Mouse (Mus musculus): ENCODE measurements at regions not wholly inside any gene's neighbourhood (a gene's known extent, or its start where the extent isn't known, plus 50 kb on each side); places are given as distances from the start of the nearest gene placed in this dataset.

DNA sequence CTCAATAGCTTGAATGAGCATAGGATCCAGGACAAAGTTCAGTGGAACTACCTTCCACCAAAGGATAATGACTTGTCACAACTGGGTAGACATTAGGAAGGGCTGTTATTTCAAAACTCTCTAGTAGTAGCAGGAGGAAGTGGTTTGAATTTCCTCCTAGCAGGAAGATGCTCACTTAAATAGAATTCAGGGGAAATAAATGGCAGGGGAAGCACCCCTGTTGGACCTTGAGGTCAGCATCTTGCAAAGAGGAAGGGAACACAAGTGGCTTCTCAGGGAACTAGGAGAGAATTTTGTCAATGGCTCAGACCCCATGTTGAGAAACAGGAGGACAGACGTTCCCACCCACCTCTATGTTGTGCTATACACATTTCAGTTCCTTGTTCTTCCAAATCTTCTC, 178.4 kb upstream of the Jun start:
- no peak for DNase-seq (ENCODE audit: low spot score)

DNA sequence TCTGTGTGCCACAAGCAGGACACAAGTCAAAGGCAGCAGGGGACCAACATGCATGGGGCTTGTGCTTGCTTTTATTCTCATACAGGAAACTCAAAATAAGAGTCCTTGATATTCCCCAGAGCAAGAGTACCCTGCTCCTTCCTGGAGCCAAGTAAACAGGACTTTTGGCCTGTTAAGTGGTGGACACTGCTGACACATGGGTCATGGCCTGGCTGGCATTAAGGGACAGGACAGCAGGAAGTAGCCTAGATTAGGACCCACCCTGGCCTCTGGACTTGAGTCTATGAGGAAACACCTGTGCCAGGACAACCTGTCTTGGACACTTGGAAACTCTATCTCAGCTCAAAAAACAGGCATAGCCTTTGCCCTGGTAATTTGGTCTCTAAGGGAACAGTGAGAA, 181.0 kb upstream of the Jun start:
- no peak for DNase-seq (ENCODE audit: low spot score)

DNA sequence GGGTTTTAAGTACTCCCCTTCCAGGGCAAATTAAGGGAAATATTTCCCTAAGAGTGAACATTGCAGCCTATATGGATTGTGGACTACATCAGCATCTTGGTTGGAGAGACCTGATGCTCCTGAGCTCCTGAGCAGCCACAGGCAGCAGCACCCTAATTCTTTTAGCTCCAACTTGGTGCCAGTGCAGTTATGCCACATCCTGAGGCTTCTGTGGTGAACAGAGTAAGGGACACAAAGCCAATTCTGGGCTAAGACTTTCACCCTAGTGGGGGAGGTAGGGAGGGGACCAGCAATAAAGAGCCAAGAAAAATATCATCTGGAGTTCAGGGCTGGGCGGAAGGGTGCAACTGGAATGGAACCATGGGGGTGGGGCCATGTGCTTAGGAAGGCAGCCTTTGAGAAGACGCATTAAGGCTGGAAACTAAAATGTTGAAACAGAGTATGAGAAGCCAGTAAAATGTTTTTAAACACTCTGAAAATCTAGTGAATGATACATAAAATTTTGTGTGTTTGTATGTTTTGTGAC, 182.1 kb upstream of the Jun start:
- DNase-seq (ENCODE audit: low spot score), result no peak

DNA sequence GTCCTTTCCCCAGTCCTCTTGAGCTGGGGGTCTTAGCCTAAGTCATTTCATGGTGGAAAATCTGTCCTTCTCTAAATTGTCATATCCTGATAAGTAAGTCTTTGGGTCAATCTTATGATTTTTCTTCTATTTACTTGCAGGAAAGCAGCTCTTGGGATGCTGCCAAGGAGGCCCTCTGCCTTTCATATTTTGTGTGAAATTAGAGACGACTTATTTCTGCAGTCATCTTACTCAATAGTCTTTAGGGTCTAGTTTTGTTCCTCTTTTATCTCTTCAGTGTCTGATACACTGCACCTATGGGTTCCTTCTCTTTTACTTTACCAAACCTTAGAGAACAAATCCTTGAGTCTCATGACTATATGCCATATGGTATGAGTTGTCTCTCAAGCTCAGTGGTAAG, 196.0 kb upstream of the Jun start:
- DNase-seq (ENCODE audit: low spot score), result no peak

DNA sequence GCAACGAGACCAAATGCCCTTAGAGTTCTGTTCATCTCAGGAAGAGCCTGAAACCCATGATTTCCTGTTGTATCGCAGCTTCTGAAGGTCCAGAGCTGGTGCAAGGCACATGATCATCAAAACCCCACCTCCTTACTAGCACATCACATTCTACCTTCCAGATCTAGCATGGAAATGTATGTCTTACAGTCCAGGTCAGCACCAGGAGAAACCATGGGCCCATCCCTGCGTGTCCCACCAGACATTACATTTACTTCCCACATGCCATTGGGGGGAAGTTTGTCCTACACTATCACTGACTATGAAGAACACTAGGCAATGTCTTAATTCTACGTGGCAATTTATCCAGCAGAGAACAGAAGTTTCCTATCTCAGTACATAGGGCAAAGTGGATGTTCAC, 197.0 kb upstream of the Jun start:
- no peak for DNase-seq (ENCODE audit: low spot score)

DNA sequence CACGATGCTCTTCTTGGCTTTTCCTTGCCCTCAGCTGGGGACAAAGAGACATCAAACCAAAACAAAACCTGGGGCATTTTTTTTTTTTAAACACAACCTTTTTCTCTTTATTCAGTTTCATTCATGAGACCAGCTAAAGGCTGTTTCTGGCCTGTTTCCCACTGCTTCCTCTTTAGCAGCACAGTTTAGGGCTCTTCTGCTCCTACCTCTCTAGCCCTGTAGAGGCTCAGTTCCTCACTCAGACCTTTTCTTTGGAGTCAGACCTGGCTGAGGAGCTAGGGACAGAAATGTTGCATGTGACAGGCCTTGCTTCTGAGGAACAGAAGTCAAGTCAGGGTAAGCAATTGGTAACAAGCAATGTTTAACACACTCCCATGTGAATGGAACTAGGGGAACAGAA, 198.1 kb upstream of the Jun start:
- no peak for DNase-seq (ENCODE audit: low spot score)

DNA sequence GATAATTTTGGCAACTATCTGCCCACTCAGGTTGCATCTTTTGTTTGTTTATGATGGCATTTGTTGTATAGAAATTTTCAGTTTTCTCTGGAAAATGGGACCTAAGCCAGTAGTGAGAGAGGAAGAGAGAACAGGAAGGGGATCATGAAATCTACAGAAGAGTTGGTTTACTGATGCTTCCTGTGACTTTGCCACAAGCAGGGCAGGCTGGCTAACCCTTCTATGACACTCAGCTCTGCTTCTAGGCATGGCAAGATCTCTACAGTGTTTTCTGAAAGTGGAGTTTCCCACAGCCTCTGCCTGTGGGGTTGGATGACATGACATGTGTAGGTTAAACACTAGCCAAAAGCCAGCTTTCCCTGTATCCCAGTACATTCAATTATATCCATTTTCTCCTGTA, 217.7 kb upstream of the Jun start:
- no peak for DNase-seq (ENCODE audit: low spot score)

DNA sequence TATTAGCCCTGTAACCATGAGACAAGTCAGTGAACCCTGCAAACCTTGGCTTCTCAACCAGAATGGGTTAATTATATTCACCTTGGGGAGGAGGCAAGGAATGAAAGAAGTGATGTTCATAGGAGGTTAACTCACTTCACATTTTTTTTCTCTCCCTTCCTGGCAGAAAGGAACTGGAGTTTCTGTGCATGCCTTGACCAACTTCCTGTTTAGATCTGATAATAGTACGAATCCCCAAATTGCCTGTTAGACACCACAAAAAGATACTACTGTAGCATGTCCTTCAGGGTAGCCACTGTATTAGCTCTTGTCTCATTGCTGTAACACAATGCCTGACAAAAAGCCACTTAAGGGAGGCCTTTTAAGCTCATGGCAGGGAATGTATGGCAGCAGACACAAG, 218.4 kb upstream of the Jun start:
- DNase-seq (ENCODE audit: low spot score), result no peak

DNA sequence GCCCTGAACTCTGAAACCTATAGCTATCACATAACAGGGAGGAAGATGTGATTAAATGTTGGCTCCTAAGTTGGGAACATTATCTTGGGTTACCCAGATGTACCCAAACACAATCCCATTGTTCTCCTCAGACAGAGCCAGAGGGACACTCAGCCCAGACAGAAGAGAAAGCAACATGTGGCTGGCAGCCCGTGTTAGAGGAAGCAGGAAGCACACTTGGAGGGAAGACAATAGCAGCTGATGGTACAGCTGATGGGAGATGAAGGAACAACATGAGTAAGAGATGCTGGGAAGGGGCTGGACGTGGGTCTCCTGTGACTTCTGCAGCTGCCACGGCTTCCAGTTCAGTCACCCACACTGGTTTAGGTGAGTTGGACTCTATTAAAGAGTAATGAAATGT, 224.2 kb upstream of the Jun start:
- no peak for DNase-seq (ENCODE audit: low spot score)

DNA sequence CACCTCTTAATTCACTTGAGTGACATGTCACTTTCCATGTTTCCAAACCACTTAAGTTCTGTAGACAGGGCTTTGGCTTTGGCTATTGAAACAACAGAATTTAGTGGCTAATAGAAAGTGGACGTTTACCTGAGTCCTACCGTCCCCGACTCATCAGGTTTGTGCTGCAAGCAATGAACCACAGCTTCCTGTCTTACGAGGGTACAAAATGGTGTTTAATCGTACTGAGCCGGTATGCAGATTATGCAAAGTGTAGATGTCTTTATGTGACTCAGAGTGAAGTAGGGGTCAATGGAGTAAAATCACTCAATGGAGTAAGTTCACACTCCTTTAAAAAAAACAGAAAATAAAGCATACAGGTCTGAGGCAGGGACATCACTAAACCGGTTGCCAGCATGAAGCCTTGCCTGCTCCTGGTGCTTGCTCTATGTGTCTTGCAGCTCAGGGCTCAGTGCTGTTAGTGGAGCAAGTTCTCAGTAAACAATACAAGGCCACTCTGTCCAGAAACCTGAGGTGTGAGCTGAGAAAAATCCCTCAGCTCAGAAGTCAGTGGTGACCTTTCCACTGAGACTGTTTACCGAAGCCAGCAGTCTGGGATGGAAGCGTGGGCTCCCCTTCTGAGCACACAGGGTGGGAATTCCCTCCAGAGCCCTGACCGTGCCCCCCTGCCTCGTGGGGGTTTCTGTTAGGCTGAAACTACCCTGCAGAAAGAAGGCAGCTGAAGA, 226.1 kb upstream of the Jun start:
- DNase-seq (ENCODE audit: low spot score), result no peak

DNA sequence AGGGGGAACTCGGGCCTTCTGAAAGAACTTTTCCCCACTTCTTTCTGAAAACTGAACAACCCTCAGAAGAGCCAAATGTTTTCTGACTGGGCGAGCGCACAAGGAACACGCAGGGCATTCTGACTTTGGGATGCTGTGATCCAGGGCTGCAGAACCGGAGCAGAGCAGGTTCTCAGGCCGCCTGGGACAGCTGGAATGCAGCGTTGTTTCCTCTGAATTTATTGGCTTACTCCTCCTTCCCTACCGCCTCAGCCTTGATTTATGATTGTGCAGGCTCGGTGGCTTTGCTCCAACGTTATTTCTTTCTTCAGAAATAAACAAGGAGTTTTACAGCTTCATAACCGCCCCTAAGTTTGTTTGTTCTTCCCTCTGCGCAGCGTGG, 226.7 kb upstream of the Jun start:
- DNase-seq (ENCODE audit: low spot score), result no peak

DNA sequence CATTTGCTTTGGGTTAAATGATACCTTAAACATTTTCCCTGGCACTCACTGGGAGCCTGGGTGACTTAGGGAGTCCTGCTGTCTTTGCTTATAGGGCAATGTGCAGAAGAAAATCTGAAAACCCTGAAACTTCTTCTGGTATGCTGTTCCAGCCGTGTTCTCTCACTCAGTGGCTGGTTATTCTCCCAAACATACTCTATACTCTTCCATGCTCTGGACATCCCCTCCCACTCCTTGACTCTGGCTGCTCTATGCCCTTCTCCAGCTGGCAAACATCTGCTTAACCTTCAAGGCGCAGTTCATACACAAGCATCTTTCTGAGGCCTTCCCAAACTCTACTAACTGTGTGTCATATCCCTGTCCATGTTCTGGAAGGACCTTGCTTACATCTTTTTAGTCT, 227.2 kb upstream of the Jun start:
- DNase-seq (ENCODE audit: low spot score), result no peak

DNA sequence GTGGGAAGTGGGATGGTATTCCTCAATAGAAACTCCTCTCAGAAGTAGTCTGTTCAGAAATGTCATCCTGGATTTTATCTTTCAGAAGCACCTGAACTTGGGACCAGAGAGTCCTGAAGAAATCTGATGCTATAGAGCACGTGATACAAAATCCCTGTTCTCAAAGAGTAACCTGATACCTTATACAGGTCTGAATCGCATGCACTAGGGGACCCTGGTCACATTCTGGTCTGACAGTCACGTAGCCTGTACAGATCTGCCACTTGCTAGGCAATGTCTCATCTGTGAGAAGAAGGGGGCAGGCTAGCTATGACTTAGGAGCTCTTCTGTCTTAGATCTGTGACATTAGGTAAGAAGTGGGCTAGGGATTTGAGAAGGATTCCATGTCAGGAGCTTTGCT, 230.1 kb upstream of the Jun start:
- no peak for DNase-seq (ENCODE audit: low spot score)

DNA sequence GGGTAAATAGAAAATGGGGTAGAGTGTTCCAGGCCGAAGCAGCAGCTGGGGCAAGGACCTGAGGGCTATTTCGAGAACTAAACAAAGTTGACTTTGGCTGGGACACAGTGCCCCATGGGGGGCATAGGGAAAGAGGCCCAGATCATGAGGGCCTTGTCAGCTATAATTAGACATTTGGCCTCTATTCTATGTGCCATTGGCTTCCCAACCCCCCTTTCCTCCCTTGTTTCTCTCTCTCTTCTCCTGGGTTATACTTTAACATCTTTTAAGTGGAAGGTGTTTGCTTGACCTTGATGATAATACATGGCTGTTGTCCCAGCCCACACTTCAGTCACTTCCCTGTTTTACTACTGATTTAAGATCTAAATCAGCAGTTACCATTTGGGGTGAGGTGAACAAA, 231.8 kb upstream of the Jun start:
- no peak for DNase-seq (ENCODE audit: low spot score)

DNA sequence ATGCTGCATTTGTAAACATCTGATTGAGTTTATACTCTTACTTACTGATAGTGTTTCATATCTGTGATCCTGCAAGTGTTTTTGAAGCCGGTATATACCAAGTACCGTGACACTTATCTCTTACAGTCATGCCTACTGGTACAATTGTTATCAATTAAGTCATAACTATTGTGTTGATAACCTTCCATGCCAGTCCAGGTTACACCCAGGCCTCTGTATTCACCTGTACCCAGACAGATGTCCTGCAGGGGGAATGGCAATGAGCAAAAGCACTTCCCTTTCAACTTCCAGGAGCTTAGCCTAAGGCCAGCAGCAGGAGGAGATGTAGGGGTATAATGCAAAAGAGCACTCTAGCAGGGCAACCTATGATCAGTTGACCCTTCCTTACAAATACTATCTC, 232.2 kb upstream of the Jun start:
- DNase-seq (ENCODE audit: low spot score), result no peak

DNA sequence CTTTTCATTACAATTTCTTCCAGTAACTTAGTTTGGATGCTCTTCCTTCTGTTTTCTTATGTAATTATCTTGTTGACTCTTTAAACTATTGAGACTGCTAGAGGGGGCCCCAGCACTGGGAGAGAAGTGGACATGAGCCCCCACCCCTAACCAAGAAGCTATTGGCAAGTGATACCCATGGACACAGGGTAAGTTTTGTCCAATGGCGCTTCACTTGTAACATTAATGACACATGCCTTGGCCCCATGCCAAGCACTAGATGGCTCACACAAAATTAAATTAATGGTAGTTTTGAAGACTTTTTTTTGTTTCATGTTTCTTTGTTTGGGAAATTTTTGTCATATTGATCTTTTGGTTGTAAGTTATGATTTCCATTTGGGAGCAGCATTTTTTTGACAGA, 232.7 kb upstream of the Jun start:
- DNase-seq (ENCODE audit: low spot score), result peak; percentile 9

DNA sequence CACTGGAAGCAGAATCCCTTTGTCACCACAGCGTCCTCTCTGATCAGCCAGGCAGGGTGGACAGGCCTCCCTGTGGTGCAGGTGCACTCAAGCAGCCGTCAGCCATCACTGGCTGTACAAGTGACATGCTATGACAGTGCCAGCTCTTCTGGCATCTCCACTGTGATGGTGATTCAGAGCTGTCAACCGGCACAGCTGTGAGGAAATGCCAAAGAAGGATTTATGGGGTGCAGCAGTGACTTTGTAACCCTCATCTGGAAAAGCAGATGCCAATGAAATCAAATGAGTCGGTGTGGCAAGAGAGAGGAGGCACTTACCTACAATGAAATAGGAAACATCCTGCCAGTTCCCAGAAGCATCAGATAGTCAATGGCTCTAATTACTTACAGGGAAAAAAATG, 238.3 kb upstream of the Jun start:
- no peak for DNase-seq (ENCODE audit: low spot score)

DNA sequence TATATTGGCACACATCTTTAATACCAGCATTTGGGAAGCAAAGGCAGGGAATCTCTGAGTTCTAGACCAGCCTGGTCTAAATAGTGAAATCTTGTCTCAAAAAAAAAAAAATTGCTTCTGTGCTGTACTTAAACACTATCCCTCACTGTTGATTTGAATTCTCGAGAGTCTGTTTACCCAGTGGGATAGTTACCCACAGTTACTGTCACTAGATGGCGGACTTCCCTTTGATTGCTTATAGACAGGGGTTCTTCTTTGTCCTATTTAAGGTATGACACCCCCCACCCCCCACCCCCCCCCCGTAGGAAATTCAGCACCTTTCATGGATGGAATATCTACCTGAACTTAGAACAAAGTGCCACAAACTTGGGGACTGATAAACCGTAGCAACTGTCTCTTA, 242.1 kb upstream of the Jun start:
- no peak for DNase-seq (ENCODE audit: low spot score)

DNA sequence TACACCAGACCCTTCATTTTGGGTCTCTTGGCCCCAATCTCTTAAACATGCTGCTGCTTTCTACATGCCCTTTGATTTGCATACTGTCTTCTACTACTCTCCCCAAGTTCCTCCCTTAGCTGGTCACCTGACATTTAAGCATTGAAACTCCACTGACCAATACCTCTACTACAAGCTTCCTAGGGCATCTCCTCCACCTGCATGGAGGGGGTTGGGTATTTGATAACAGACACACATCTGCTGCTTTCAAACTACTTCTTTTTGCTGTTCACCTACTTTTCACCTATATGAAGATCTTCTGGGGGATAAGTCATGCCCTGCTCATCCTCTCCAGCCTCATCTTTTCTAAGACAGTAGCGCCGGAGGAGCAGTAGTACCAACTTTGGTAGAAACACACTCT, 249.9 kb upstream of the Jun start:
- DNase-seq (ENCODE audit: low spot score), result no peak

DNA sequence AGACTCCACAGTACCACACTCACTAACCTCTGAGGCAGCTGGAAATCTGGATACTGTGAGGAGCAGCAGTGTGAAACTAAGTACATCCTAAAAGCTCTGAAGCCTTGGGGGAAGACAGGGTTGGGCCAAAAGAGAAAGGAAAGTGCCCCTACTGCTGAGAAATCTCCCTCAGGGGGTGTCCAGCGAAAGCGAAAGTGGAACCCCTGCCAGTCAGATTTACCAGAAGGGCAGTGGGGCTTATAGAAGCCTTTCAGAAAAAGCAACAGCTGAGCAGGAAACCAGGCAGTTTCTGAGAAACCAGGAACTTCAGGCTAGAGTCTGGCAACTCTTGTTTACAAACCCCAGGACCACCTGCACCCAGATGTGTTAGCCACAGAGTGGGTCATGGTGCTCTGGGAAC, 251.3 kb upstream of the Jun start:
- no peak for DNase-seq (ENCODE audit: low spot score)

DNA sequence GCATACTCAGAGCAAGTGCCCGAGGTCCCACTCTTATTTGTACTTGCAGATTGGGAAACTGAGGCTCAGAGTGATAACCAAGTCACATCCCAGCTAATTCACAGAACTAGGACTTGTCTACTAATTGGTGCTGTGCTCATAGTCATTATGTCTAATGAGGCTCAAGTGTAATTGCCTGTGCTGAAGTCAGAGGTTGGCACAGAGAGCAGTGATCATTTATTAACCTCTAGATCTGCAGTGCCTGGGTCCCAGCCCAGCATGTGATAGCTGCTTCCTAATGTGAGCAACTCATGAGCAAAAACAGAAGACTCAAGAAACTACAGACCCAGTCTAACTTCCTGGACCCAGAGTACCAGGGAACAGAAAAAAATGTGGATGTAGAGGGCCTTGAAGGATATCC, 252.0 kb upstream of the Jun start:
- DNase-seq (ENCODE audit: low spot score), result no peak

DNA sequence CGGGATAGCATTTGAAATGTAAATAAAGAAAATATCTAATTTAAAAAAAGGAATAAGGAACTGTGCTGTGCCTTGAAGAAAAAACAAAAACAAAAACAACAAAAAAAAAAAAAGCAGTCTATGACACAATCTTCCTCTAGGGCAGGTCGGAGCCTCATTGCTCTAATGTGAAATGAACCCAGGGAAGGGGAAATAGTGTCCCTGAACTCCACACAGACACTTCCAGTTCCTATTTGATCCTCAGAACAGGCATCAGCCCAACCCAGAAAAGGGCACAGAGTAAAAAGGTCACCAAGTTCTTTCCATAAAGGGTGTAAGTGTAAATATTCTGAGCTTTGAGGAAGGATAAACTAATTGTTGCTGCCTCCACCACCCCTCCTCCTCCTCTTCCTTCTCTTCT, 250.2 kb upstream of the Fggy start:
- DNase-seq (ENCODE audit: low spot score), result no peak

DNA sequence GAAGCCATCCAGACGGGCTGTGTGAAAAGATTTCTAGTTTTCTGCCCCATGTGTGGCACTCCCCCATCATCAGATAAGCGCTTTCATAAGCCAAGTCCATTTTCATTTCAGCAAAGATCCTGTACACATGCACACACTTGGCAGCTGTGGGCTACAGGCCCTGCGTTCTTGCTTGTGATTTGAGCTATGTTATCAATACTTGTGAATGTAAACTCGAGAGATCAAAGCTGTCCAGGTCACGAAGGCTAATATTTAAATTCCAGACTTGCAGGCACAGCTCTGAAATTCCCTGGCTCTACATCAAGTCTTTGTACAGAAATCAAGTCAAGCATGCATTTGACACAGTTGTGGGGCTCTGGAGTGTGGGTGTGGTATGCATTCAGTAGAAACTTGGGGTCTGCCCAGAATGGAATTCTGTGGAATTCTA, 248.8 kb upstream of the Fggy start:
- DNase-seq (ENCODE audit: low spot score), result no peak

DNA sequence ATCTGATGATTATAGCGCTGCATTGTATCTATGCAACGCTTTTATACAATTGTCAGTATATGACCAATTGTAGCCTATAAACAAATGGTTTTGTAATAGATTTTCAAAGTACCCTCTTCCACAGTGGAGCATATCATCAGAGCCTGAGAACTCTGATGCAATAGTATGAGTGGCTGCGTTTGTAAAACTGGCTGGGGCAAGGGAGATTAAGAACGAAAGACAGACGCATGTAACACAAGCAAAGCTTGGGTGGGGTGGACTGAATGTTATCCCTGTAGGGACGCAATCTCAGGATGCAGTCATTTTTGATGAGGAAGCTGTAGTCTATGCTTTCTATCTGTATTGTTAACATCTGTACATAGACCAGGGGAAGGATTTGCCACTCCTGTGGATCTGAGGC, 246.9 kb upstream of the Fggy start:
- DNase-seq (ENCODE audit: low spot score), result no peak
